Mouse (Mus musculus) small intestine, adult 2 months (tissue): Measurements from ENCODE around the gene Ern1.

Experiments used
- CTCF ChIP-seq: fragments of 200-500 bp; IDR thresholded peaks from 2 replicates; pipeline ENCODE4 v1.5.1; 2012; ENCODE audit warnings: low read depth, mild to moderate bottlenecking, control low read depth, inconsistent platforms, low read length, moderate library complexity, mixed read lengths; ENCODE audit not compliant: insufficient replicate concordance, insufficient read length; ENCODE audit errors: extremely low read depth
- POLR2A ChIP-seq: fragments of 200-500 bp; IDR thresholded peaks from 2 replicates; pipeline ENCODE4 v1.6.1; 2012; ENCODE audit warnings: low read depth, mild to moderate bottlenecking, control low read depth, inconsistent platforms, low read length, moderate library complexity

DNA sequence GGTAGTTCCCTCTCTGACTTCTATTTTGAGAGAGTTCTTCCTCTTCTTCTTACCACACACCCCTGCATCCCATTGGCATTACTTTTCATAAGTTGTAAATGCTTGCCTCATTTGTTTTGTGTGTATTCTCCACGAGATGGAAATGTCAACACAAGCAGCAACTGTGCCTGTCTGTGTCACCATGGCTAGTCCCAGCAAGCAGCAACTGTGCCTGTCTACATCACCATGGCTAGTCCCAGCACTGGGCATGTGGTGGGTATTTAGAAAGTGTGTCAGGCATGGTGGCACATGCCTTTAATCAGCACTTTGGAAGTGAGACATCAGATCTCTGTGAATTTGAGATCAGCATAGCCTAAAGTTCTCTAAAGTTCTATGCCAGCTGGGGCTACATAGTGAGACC, 133.5 kb downstream of the Ern1 start:
- no peak for TF ChIP-seq CTCF
- TF ChIP-seq POLR2A: no peak
